Mouse (Mus musculus): ENCODE measurements at regions not wholly inside any gene's neighbourhood (a gene's known extent, or its start where the extent isn't known, plus 50 kb on each side); places are given as distances from the start of the nearest gene placed in this dataset.

GRCm38 (mm10) chr8:35088380-35089244 lies 677.0 kb upstream of the Gm19410 start:
- TF ChIP-seq CTCF (IDR thresholded peaks at IDR 0.05; ENCODE audit: extremely low read depth, insufficient read length, insufficient replicate concordance, low read depth, low read length) = no peak
- TF ChIP-seq POLR2A (IDR thresholded peaks at IDR 0.05; ENCODE audit: low read depth, low read length) = no peak
